Mouse (Mus musculus): ENCODE data around the gene Adam12.
"Not testable (repeated sequence)": the region's sequence is repeated elsewhere in the genome, so short reads cannot be mapped to it uniquely, and the experiment has no call there.

Gene Adam12

GRCm38 (mm10) chr7:133933378-133933777, 298.6 kb downstream of the Adam12 start:
- no peak for DNase-seq (ENCODE audit: low spot score)

- DNase-seq (ENCODE audit: low spot score) = no peak
Measured at GRCm38 (mm10) chr7:133931481-133931880, 300.5 kb downstream of the Adam12 start.

- peak; percentile 77 for DNase-seq (ENCODE audit: low spot score)
Measured at GRCm38 (mm10) chr7:133928981-133929380, 303.0 kb downstream of the Adam12 start.

GRCm38 (mm10) chr7:133925771-133926170, 306.2 kb downstream of the Adam12 start:
- no peak for DNase-seq (ENCODE audit: low spot score)

GRCm38 (mm10) chr7:133923994-133924393, 308.0 kb downstream of the Adam12 start:
- no peak for DNase-seq (ENCODE audit: low spot score)

- no peak for DNase-seq (ENCODE audit: low spot score)
Measured at GRCm38 (mm10) chr7:133921291-133921690, 310.7 kb downstream of the Adam12 start.

GRCm38 (mm10) chr7:133920724-133921123, 311.2 kb downstream of the Adam12 start:
- no peak for DNase-seq (ENCODE audit: low spot score)

- no peak for DNase-seq (ENCODE audit: low spot score)
Measured at GRCm38 (mm10) chr7:133919918-133920317, 312.0 kb downstream of the Adam12 start.

- no peak for DNase-seq (ENCODE audit: low spot score)
Measured at GRCm38 (mm10) chr7:133919306-133919705, 312.6 kb downstream of the Adam12 start.

- no peak for DNase-seq (ENCODE audit: low spot score)
Measured at GRCm38 (mm10) chr7:133916230-133916629, 315.7 kb downstream of the Adam12 start.

- no peak for DNase-seq (ENCODE audit: low spot score)
Measured at GRCm38 (mm10) chr7:133911881-133912280, 320.1 kb downstream of the Adam12 start.

GRCm38 (mm10) chr7:133909833-133910375, 322.0 kb downstream of the Adam12 start:
- no peak for DNase-seq (ENCODE audit: low spot score)

- DNase-seq (ENCODE audit: low spot score) = no peak
Measured at GRCm38 (mm10) chr7:133908966-133909365, 323.0 kb downstream of the Adam12 start.

GRCm38 (mm10) chr7:133899391-133899790, 332.6 kb downstream of the Adam12 start:
- DNase-seq (ENCODE audit: low spot score) = no peak

GRCm38 (mm10) chr7:133891796-133892195, 340.1 kb downstream of the Adam12 start:
- DNase-seq (ENCODE audit: low spot score) = no peak

GRCm38 (mm10) chr7:133891298-133891697, 340.6 kb downstream of the Adam12 start:
- DNase-seq (ENCODE audit: low spot score) = no peak

GRCm38 (mm10) chr7:133889986-133890385, 342.0 kb downstream of the Adam12 start:
- no peak for DNase-seq (ENCODE audit: low spot score)

- no peak for DNase-seq (ENCODE audit: low spot score)
Measured at GRCm38 (mm10) chr7:133888926-133889920, 342.7 kb downstream of the Adam12 start.

- not testable (repeated sequence) for DNase-seq (ENCODE audit: low spot score)
Measured at GRCm38 (mm10) chr7:133884759-133885431, 347.1 kb downstream of the Adam12 start.

GRCm38 (mm10) chr7:133879761-133880160, 352.2 kb downstream of the Adam12 start:
- no peak for DNase-seq (ENCODE audit: low spot score)

- peak; percentile 5 for DNase-seq (ENCODE audit: low spot score)
Measured at GRCm38 (mm10) chr7:133876646-133877342, 355.2 kb downstream of the Adam12 start.

- no peak for DNase-seq (ENCODE audit: low spot score)
Measured at GRCm38 (mm10) chr7:133876139-133876538, 355.8 kb downstream of the Adam12 start.
